Mouse (Mus musculus): ENCODE results near the gene Fgfr2.

DNA sequence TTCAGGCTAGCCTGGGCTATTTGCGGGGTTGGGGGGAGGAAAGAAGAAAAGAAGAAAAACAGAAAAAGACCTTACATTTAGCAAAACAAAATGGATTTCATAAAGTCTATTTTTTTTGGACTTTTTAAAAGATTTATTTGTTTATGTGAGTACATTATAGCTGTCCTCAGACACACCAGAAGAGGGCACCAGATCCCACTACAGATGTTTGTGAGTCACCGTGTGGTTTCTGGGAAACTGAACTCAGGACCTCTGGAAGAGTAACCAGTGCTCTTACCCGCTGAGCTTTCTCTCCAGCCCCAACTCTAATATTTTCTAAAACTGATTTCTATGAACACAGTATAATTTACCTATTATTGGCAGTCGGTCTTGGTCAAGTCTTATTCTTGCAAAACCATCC is 2588.0 kb downstream of the Fgfr2 start:
- TF ChIP-seq CTCF (conservative IDR thresholded peaks at IDR 0.05; ENCODE audit: low read length): no peak; the same call in 1 of the 2 replicates
- no peak for TF ChIP-seq NANOG (IDR thresholded peaks at IDR 0.05; ENCODE audit: borderline replicate concordance, low read length)
- no peak for TF ChIP-seq POU5F1 (IDR thresholded peaks at IDR 0.05; ENCODE audit: borderline replicate concordance, low read length)

Data from E14TG2a.4 (cell line).